Mouse (Mus musculus) hindbrain, embryonic 10.5 days (tissue): ENCODE measurements around the gene Traf7. TPM values are rescaled to one million over a fixed set of nuclear protein-coding genes. Genes with fewer than 3 reads are reported as not detected.
A peak's percentile ranks its signal among the peaks of the same experiment; 100 is the strongest.

Source experiments
- DNase-seq: peaks from one replicate; pipeline ENCODE4 v3.0.0-alpha.2; 2017; ENCODE audit warnings: low spot score
- H3K27ac ChIP-seq: fragments of 300-500 bp; sonication (generic); 2 replicates; pipeline ENCODE4 v1.5.1; 2016; ENCODE audit warnings: mild to moderate bottlenecking, moderate library complexity
- H3K27me3 ChIP-seq: fragments of 300-500 bp; sonication (generic); 2 replicates; pipeline ENCODE4 v1.6.1; 2016; ENCODE audit warnings: mild to moderate bottlenecking; ENCODE audit not compliant: poor library complexity, insufficient read depth, severe bottlenecking
- H3K36me3 ChIP-seq: fragments of 300-500 bp; sonication (generic); 2 replicates; pipeline ENCODE4 v1.6.1; 2016; ENCODE audit warnings: mild to moderate bottlenecking, moderate library complexity
- H3K4me1 ChIP-seq: fragments of 300-500 bp; sonication (generic); replicated peaks from 2 replicates; pipeline ENCODE4 v1.6.1; 2016; ENCODE audit warnings: mild to moderate bottlenecking
- H3K4me3 ChIP-seq: fragments of 300-500 bp; sonication (generic); 2 replicates; pipeline ENCODE4 v1.5.1; 2016; ENCODE audit warnings: mild to moderate bottlenecking, moderate library complexity
- H3K9me3 ChIP-seq: fragments of 300-500 bp; sonication (generic); 2 replicates; pipeline ENCODE4 v1.6.1; 2016; ENCODE audit warnings: mild to moderate bottlenecking, moderate library complexity
- WGBS: fragments of 180-500 bp; shearing (Covaris S2); methylation state at CpG from one replicate; pipeline ENCODE4 v1.1.7; 2016; 5-methylcytosine and 5-hydroxymethylcytosine counted together
- polyA plus RNA-seq: library from polyadenylated mRNA; unstranded; fragments of >200 nt; fragmentation: Nextera tagmentation; extraction: Ambion mirVana; gene quantifications from 2 replicates; pipeline ENCODE4 v1.2.1, GENCODE M21; 2016

Traf7 gene
- polyA plus RNA-seq, 1 experiment from 2014 or later = 93.6 TPM

DNA sequence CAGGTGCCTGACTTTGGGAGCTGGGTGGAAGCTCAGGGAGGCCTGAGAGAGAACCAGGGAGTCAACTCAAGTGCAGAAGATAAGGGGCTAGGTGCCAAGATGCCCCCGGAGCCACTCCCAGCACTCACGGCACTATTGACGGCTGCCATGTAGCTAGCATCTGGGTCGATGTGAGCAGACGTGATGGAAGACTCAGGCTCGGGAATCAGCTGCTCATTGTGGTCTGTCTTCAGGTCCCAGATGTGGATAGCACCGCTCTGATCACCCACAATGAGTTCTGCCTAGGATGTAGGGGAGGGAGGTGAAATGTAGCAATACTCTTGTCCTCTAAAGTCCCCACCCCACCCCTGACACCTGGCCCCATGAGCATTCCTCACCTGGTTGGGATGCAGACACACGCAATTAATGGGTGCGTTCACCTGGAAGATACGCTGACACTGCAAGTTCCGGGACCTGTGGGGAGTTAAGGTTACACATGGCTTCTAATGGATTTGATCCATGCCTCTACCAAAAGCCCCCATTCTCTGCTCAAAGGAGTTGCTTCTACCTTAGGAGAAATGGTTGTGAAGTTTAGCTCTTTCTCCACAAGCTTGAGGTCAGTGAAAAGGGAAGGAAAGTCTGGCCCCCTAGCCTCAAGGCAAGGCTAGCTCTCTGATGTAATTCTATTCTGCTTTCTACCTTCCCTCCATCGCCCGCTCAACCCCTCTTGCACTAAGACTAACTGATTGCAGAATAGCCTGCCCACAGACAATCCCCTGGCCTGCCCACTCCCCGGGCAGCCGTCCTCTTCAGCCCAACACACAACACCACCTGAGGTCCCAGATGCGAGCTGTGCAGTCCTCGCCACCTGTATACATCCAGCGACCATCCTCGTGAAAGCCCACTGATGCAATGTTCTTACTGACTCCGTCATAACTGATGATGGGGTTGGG is 50.4 kb downstream of the Traf7 start:
- no peak for DNase-seq
- H3K27ac ChIP-seq = no peak overlapping the region
- peak overlapping the region; percentile 82; the same call in 1 of the 2 replicates for H3K4me3 ChIP-seq
- H3K4me1 ChIP-seq = peaks cover 41% of the 10 kb centered on the region
- WGBS = 93% methylated on average over 20 of the region's 20 CpGs
- peaks cover 54% of the 10 kb centered on the region for H3K36me3 ChIP-seq
- H3K9me3 ChIP-seq = no peaks in the 10 kb centered on the region
- no peaks in the 10 kb centered on the region for H3K27me3 ChIP-seq

DNA sequence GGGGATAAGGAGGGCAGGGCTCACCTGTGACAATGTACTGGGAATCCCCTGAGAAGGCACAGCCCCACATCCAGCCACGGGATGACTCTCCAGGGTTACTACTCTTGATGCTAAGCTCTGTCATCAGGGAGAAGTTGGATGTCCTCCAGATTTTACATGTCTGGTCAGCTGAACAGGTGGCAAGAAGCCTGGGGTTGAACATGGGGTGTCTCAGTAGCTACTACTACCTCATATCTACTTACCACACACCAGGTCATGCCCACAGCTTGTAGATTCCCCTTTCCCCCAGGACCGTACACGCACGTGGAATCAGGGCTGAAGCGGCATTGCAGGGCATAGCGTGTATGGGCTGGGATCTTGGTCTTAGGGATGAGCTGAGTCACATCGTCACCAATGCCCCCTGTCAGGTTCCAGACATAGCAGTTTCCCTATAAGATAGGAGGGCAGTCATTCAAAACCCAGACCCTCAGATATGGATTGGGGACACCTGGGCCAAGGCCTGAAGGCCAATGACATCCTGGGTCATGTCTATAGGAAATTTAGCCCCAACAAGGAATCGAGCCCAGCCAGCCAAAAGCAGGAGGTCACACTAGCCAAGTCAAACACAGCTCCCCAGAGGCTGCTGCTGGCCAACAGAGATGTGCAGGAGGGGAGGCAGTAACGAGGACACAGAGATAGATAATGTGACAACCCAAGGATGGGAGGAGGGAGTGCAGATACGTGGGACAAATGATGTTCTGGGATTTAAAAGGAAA is 51.5 kb downstream of the Traf7 start:
- H3K4me1 ChIP-seq = peaks cover 52% of the 10 kb centered on the region
- H3K27me3 ChIP-seq = no peaks in the 10 kb centered on the region
- peaks cover 59% of the 10 kb centered on the region for H3K36me3 ChIP-seq
- H3K9me3 ChIP-seq = no peaks in the 10 kb centered on the region
- no peak for DNase-seq
- H3K27ac ChIP-seq = no peak overlapping the region
- WGBS = 92% methylated on average over 10 of the region's 10 CpGs
- H3K4me3 ChIP-seq = no peak overlapping the region

DNA sequence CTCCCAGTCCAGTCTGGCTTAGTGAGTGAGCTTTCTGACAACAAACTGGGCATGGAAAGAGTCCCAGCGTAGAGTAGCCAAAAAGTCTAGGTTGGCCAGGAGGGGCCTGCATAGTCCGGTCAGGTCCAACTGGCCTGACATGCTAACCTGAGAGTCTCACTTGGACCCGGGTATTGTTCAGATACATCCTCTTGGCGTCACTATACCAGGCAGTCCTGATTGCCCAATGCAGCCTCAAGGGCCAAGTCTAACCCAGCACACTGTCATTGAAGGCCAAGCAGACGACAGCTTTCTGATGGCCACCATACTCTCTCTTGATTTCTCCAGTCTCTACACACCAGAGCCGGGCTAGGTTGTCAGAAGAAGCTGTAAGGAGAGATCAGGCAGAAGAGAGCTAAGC is 52.2 kb downstream of the Traf7 start:
- WGBS = 92% methylated on average over 6 of the region's 6 CpGs
- Histone ChIP-seq H3K27me3 (no peaks in the 10 kb centered on the region), H3K27ac (no peak overlapping the region), H3K36me3 (peaks cover 59% of the 10 kb centered on the region), H3K9me3 (no peaks in the 10 kb centered on the region), H3K4me3 (no peak overlapping the region), H3K4me1 (peaks cover 59% of the 10 kb centered on the region)
- no peak for DNase-seq

DNA sequence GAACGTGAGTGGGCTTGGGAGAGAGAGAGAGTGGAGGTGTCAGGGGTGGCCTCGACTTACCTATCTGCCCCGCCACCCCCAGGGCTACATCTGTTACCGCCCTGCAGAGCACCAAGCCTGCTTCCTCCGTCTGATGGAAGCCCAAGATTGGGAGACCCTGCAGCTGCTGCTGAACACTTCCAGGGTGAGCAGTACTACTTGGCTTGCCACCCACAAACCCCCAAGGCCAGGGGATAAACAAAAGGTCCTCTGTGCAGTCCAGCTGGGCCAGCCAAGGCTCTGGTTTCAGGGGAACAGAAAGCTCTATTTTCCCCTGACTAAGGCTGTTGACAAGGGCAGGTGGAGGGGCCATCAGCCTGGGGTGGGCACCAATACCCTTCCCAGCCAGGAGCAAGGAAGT is 53.2 kb downstream of the Traf7 start:
- no peak overlapping the region for H3K4me3 ChIP-seq
- 66% methylated on average over 5 of the region's 5 CpGs for WGBS
- DNase-seq = no peak
- peaks cover 59% of the 10 kb centered on the region for H3K36me3 ChIP-seq
- peaks cover 50% of the 10 kb centered on the region for H3K4me1 ChIP-seq
- H3K9me3 ChIP-seq = no peaks in the 10 kb centered on the region
- peak overlapping the region; percentile 66; the same call in 1 of the 2 replicates for H3K27ac ChIP-seq
- no peaks in the 10 kb centered on the region for H3K27me3 ChIP-seq

DNA sequence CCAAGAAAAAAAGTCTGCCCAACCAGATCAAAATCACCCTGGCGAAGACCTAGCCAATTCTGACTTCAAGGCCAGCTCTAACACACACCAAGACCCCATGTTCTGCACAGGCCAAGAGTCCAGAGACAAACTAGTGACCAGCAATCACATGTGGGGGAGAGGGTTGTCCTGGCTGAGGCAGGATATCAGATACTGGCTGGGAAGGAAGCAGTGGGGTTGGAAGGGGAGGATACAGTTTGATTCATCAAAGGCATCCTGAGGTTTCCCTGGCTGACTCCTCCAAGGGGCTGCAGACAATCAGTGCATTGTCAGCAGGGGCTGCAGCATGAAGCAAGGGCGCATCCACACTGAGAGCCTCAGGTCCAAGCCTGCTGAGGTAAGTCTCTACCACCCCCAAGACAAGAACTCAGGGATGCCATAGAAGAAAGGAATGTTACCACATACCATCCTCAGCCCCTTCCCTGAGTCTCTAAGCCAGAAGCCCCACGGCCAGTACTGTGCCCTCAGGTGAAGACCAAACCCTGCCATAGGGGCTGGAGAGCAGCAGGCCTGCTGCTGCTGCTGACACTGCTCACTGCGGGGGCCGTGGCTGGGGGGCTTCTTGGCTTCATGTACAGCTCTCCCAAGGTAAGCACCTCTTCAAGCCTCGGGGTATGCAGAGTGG is 54.0 kb downstream of the Traf7 start, which contains the start of gene Bricd5:
Gene Bricd5, plus strand, starts transcription at position 273 of the 664 bp plus-strand sequence.
- peaks cover 50% of the 10 kb centered on the region for H3K4me1 ChIP-seq
- H3K36me3 ChIP-seq = peaks cover 59% of the 10 kb centered on the region
- H3K4me3 ChIP-seq = peak within 1 kb of the TSS; percentile 96
- WGBS = 78% methylated on average over 6 of the region's 6 CpGs
- no peaks in the 10 kb centered on the region for H3K9me3 ChIP-seq
- DNase-seq = peak; percentile 17
- H3K27ac ChIP-seq = peak within 1 kb of the TSS; percentile 66
- no peaks in the 10 kb centered on the region for H3K27me3 ChIP-seq

DNA sequence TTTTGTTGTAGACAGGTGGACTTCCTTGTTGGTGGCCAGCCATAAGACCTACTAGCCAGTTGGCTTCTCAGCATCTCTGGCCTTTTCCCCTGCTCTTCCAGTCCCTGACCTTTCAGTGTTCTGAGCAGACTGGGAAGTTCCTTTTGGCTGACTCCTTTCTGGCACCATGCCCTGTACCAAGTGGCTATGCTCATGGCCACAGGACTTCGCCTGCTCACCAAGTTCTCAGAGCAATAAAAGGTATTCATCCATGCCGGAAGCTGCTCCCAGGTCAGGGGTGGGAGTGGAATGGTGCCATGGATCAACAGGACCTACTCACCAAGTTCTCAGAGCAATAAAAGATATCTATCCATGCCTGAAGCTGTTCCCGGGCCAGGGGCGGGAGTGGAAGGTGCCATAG is 55.2 kb downstream of the Traf7 start:
- Histone ChIP-seq H3K27me3 (no peaks in the 10 kb centered on the region), H3K4me3 (peak overlapping the region; percentile 96), H3K36me3 (peaks cover 56% of the 10 kb centered on the region), H3K27ac (no peak overlapping the region), H3K9me3 (no peaks in the 10 kb centered on the region), H3K4me1 (peaks cover 40% of the 10 kb centered on the region)
- no peak for DNase-seq
- WGBS = 95% methylated on average over 4 of the region's 4 CpGs

DNA sequence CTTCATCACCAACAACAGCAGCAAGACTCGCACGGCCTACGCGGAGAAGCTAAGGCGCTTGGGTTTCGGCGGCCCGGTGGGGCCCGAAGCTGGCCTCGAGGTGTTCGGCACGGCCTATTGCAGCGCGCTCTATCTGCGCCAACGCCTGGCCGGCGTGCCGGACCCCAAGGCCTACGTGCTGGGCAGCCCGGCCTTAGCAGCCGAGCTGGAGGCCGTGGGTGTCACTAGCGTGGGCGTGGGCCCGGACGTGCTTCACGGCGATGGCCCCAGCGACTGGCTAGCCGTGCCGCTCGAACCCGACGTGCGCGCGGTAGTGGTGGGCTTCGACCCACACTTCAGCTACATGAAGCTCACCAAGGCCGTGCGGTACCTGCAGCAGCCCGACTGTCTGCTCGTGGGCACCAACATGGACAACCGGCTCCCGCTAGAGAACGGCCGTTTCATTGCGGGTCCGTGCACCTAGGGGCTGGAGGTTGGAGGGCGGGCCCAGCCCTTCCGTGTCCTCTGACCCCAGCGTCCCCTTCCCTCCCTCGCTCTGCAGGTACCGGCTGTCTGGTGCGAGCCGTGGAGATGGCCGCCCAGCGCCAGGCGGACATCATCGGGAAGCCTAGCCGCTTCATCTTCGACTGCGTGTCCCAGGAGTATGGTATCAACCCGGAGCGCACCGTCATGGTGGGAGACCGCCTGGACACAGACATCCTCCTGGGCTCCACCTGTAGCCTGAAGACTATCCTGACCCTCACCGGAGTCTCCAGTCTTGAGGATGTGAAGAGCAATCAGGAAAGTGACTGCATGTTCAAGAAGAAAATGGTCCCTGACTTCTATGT is 56.8 kb downstream of the Traf7 start:
- no peaks in the 10 kb centered on the region for H3K27me3 ChIP-seq
- H3K4me3 ChIP-seq = peak overlapping the region; percentile 96
- peaks cover 40% of the 10 kb centered on the region for H3K36me3 ChIP-seq
- peak overlapping the region; percentile 96 for H3K27ac ChIP-seq
- peaks cover 35% of the 10 kb centered on the region for H3K4me1 ChIP-seq
- no peak for DNase-seq
- 1% methylated on average over 68 of the region's 68 CpGs for WGBS
- H3K9me3 ChIP-seq = no peaks in the 10 kb centered on the region

DNA sequence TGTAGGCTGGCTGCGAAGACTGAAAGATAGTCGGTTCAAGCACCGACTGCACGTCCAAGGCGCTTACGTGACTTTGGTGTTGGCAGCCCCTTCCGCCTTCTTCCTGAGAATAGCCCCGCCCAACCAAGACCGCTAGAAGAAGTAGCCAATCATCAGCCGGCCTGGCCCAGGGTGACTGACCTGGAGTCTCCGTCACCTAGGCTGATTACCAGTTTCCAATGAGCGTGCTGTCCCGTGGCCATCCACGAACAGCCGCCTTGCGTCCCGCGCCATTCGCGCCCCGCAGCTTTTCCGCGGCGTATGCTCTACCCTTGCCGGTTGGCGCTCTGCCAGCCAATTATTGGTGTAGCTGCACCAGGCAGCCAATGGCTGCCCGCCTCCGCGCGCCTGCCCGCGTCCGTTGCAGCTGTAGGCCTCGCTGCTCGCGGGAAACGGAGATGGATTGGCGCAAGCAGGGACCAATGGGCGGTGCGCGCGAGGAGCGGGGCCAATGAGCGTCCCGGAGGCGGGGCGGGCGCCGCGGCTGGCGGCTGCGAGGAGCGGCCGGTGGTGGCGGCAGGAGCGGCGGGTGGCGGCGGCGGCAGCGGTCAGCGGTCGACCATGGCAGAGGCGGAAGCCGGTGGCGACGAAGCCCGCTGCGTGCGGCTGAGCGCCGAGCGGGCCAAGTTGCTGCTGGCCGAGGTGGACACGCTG is 57.7 kb downstream of the Traf7 start, which contains the start of the genes E4f1 and Pgp:
Gene E4f1, minus strand, starts transcription at position 404 of the 693 bp plus-strand sequence.
Gene Pgp, plus strand, starts transcription at position 483 of the 693 bp plus-strand sequence.
- DNase-seq = peak; percentile 99
- WGBS = 0% methylated on average over 73 of the region's 75 CpGs
- H3K27ac ChIP-seq = peak within 1 kb of the TSS; percentile 96
- peak within 1 kb of the TSS; percentile 96 for H3K4me3 ChIP-seq
- no peaks in the 10 kb centered on the region for H3K9me3 ChIP-seq
- no peaks in the 10 kb centered on the region for H3K27me3 ChIP-seq
- peaks cover 32% of the 10 kb centered on the region for H3K36me3 ChIP-seq
- H3K4me1 ChIP-seq = peaks cover 35% of the 10 kb centered on the region

DNA sequence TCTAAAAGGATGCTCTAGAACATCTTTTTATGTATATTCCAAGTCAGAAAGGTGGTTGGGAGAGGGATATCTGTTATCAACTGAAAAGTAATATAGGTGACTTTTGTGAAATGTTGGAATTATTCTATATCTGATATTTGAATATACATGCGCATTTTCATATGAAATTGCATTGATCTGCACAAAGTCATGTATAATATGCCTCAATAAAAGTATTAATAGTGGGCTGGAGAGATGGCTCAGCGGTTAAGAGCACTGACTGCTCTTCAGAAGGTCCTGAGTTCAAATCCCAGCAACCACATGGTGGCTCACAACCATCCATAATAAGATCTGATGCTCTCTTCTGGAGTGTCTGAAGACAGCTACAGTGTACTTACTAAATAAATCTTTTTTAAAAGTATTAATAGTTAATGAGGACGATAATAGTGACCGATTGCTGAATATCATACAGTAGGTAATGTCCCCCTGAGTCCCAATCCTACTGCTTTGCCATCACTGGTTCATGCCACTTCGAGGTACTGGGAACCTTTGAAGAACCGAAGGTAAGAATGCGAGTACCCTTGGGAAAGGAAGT is 58.3 kb downstream of the Traf7 start:
- 19% methylated on average over 7 of the region's 7 CpGs for WGBS
- DNase-seq = no peak
- H3K27ac ChIP-seq = peak overlapping the region; percentile 96
- H3K36me3 ChIP-seq = peaks cover 25% of the 10 kb centered on the region
- peaks cover 35% of the 10 kb centered on the region for H3K4me1 ChIP-seq
- no peaks in the 10 kb centered on the region for H3K27me3 ChIP-seq
- H3K9me3 ChIP-seq = no peaks in the 10 kb centered on the region
- peak overlapping the region; percentile 96 for H3K4me3 ChIP-seq

DNA sequence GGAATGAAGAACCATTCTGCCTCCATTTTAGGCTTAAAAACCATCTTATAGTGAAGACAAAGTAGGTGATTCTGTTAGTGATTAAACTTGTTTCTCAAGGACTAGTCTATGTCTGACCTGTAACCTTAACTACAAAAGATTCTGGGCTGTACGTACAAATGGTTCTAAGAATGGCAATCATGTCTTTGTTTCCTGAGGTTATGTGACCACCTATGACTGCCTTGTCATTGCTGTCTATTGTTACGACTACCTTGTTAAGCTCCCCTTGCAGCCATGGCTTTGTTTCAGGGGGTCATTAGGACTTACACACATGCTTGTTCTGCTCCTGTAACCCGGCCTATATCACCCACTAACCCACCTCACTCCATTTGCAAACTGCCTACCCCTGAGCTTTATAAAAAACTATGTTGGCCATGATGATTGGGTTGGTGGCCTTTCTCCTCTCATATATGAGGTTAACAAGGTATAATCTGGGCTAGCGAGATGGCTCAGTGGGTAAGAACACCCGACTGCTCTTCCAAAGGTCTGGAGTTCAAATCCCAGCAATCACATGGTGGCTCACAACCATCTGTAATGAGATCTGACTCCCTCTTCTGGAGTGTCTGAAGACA is 59.0 kb downstream of the Traf7 start:
- DNase-seq = no peak
- Histone ChIP-seq H3K9me3 (no peaks in the 10 kb centered on the region), H3K27ac (no peak overlapping the region), H3K4me1 (peaks cover 32% of the 10 kb centered on the region), H3K27me3 (no peaks in the 10 kb centered on the region), H3K36me3 (peaks cover 19% of the 10 kb centered on the region), H3K4me3 (no peak overlapping the region)
- WGBS = 93% methylated on average over 5 of the region's 5 CpGs
